Mouse (Mus musculus) CH12.LX (cell line): ENCODE measurements around the gene Cdh4.

Source experiments
- CTCF ChIP-seq, 2 experiments: IDR thresholded peaks in 1 of 2; conservative IDR thresholded peaks in 1 of 2; 2 replicates each; pipeline ENCODE4 v1.5.1; 2011 to 2012; ENCODE audit warnings: low read depth in 2 of 2, low read length in 2 of 2, improper control_type of control experiment in 1 of 2, inconsistent platforms in 1 of 2, mild to moderate bottlenecking in 1 of 2, moderate library complexity in 1 of 2
- E2F4 ChIP-seq: IDR thresholded peaks from 2 replicates; pipeline ENCODE4 v1.6.1; 2011; ENCODE audit warnings: low read depth, low read length, improper control_type of control experiment; ENCODE audit not compliant: insufficient replicate concordance
- KAT2A ChIP-seq: IDR thresholded peaks from 2 replicates; pipeline ENCODE4 v1.6.1; 2012; ENCODE audit warnings: low read length, improper control_type of control experiment, inconsistent platforms; ENCODE audit not compliant: insufficient replicate concordance
- MEF2A ChIP-seq: IDR thresholded peaks from 2 replicates; pipeline ENCODE4 v1.6.1; 2014; ENCODE audit warnings: low read depth, mild to moderate bottlenecking, inconsistent platforms, low read length, improper control_type of control experiment, borderline replicate concordance
- POLR2A ChIP-seq: IDR thresholded peaks from 2 replicates; pipeline ENCODE4 v1.6.1; 2011; ENCODE audit warnings: low read depth, mild to moderate bottlenecking, improper control_type of control experiment, low read length
- POLR2AphosphoS2 ChIP-seq: IDR thresholded peaks from 2 replicates; pipeline ENCODE4 v1.6.1; 2011; ENCODE audit warnings: low read depth, low read length, improper control_type of control experiment
- SMC3 ChIP-seq: IDR thresholded peaks from 2 replicates; pipeline ENCODE4 v1.6.1; 2011; ENCODE audit warnings: low read depth, low read length, improper control_type of control experiment
- TCF12 ChIP-seq: IDR thresholded peaks from 2 replicates; pipeline ENCODE4 v1.6.1; 2014; ENCODE audit warnings: low read depth, mild to moderate bottlenecking, inconsistent platforms, low read length, improper control_type of control experiment
- UBTF ChIP-seq: IDR thresholded peaks from 2 replicates; pipeline ENCODE4 v1.6.1; 2012; ENCODE audit warnings: low read depth, mild to moderate bottlenecking, inconsistent platforms, low read length, improper control_type of control experiment, moderate library complexity
- ZNF384 ChIP-seq: IDR thresholded peaks from 2 replicates; pipeline ENCODE4 v1.6.1; 2012; ENCODE audit warnings: low read depth, low read length, improper control_type of control experiment, inconsistent platforms

GRCm38 (mm10) chr2:179555928-179556327 lies 113.7 kb downstream of the Cdh4 start:
- TF ChIP-seq CTCF (conservative IDR thresholded peaks at IDR 0.05 in 1 of 2, IDR thresholded peaks at IDR 0.05 in 1 of 2; ENCODE audit: low read depth in 2 of 2, low read length in 2 of 2), result no peak
- no peak for TF ChIP-seq SMC3
- TF ChIP-seq E2F4, result no peak
- no peak for TF ChIP-seq POLR2A
- no peak for TF ChIP-seq UBTF
- TF ChIP-seq TCF12, result no peak
- TF ChIP-seq ZNF384, result no peak
- no peak for TF ChIP-seq KAT2A
- TF ChIP-seq MEF2A, result no peak
- TF ChIP-seq POLR2AphosphoS2, result no peak
